Mouse (Mus musculus) right cerebral cortex, postnatal 10 days (tissue): ENCODE measurements around the gene Eps15l1.

Experiments
- DNase-seq, 2 experiments: peaks; one replicate each; pipeline ENCODE4 v3.0.0; 2021; ENCODE audit warnings: low spot score in 2 of 2

Gene Eps15l1

DNA sequence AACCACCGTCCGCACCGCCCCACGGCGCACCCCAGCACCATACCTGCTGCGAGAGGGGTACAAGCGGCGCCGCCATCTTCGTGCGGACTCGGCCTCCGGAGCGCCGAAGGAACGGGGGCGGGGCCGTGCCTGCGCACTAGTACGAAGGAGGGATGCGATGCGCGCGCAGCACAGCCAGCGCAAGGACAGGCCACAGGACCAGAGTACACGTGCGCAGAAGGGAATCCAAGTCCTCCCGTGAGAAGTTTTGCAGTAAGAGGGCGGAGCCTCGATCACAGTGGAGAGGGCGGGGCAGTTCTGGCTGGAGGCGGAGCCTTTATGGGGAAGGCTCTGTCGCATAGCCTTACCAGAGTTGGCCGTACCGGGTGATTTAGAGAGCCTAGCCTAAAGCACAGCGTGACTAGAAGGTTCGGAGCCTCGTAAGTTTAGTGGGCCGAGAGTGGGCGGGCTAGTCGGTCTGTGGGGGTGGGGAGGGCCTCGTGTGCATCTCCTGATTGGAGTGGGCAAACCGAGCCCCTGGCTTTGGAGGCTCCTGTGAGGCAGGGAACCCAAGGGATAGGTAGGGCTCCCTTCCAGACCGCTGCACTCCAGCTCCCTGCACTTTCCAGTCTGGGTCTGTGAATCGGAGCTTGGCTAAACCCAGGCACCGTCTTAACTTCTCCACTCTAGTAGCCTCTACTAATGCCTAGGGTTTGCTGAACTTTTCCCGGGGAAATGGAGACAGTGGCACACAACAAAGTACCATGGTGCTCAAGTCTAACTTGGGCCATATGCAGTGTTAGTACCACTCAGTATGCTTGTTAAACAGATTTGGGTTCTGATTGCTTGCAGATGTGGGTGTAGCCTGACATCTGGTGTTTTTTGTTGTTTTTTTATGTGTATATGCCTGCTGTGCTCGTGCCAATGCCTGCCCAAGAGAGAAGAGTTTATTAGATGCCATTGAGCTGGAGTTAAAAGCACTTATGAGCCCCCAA is at the start of gene Eps15l1:
Gene Eps15l1, minus strand, starts transcription at position 99 of the 974 bp plus-strand sequence.
- peak; percentile 100 for DNase-seq

- no peak for DNase-seq
These were observed 49.4 kb upstream of the Eps15l1 start for GRCm38 (mm10) chr8:72470684-72471083.

DNA sequence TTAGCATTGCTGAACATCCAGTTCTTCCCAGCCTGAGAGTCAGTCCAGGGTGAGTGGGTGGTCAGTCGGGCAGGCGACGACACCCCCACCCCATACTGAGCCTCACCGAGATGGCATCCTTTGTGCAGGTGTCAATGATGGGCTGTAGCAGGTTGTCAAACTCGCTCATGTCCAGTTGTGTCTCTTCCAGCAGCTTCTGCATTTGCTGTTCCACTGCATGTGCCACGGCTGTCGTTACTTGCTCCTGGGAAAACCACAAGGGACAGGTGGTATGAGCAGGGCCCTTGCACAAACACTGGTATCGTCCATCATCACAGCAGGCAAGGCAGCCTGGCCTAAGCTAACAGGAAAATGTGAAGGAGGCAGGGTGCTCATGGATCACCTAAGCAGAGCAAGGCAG is 48.7 kb upstream of the Eps15l1 start:
- DNase-seq: no peak

- no peak for DNase-seq
These were observed 48.0 kb upstream of the Eps15l1 start for GRCm38 (mm10) chr8:72469243-72469642.

DNA sequence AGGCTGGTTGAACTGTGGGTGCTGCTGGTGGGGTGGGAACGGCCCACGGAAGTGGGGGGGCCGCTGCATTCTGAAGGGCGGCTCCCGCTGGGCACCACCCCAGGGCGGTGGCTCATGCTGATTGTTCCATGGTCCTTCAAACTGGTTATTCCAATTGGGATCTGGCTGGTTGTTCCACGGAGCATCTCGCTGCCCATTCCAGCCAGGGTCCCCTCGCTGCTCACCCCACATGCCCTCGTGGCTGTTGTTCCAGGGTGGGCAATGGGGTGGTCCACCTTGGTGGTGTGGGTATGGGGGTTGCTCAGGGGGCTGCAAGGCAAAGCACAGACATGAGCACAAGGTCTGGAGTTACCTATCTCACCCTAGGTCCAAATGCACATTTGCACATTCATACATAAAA is 43.0 kb upstream of the Eps15l1 start:
- DNase-seq: no peak

GRCm38 (mm10) chr8:72459881-72460533 is 38.7 kb upstream of the Eps15l1 start:
- no peak for DNase-seq

- no peak for DNase-seq
These were observed 37.2 kb upstream of the Eps15l1 start for GRCm38 (mm10) chr8:72458457-72458856.

DNA sequence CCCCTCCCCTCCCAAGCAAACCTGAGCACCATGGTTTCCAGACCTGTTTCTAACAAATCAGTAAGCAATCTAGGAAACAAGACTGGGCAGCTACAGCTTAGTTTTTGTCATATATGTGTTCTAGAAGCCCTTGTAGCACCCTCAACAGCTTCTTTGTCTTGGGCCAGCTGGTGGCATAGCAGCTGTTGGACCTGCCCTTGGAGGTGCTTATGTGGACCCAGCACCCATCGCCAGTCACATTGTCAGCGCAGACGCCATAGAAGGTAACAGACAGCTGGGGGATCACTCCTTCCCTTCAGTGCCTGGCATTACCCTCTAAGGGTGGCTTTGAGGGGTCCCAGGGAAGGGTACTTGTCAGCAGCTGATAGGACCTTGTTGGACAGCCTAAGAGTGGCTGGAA is 36.5 kb upstream of the Eps15l1 start:
- DNase-seq: no peak

GRCm38 (mm10) chr8:72455317-72455716 is 34.1 kb upstream of the Eps15l1 start:
- DNase-seq: no peak

GRCm38 (mm10) chr8:72453904-72454303 is 32.6 kb upstream of the Eps15l1 start:
- DNase-seq: no peak

GRCm38 (mm10) chr8:72451516-72451915 is 30.3 kb upstream of the Eps15l1 start:
- no peak for DNase-seq

GRCm38 (mm10) chr8:72445071-72445470 is 23.8 kb upstream of the Eps15l1 start:
- DNase-seq: no peak

DNA sequence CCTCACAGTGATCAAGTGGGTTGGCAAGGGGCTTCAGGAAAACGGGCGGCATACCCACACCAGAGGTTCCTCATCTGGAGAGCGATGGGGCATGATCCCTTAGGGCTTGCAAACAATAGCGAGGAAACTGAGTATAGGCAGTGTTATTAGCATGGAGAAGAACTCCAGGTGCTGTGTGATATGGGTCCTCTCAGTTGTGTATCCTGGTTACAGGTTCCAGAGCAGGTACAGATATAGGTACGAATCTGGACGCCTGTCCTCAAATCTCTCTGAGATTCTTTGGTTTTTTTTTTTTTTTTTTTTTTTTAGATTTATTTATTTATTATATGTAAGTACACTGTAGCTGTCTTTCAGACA is 22.7 kb upstream of the Eps15l1 start:
- DNase-seq: no peak

- peak; percentile 100 for DNase-seq
These were observed 22.2 kb upstream of the Eps15l1 start, which contains the start of the genes Calr3 and 1700030K09Rik for GRCm38 (mm10) chr8:72443338-72443993. TSS of gene Calr3 (minus strand) at chr8:72443870. TSS of gene 1700030K09Rik (plus strand) at chr8:72443880.

DNA sequence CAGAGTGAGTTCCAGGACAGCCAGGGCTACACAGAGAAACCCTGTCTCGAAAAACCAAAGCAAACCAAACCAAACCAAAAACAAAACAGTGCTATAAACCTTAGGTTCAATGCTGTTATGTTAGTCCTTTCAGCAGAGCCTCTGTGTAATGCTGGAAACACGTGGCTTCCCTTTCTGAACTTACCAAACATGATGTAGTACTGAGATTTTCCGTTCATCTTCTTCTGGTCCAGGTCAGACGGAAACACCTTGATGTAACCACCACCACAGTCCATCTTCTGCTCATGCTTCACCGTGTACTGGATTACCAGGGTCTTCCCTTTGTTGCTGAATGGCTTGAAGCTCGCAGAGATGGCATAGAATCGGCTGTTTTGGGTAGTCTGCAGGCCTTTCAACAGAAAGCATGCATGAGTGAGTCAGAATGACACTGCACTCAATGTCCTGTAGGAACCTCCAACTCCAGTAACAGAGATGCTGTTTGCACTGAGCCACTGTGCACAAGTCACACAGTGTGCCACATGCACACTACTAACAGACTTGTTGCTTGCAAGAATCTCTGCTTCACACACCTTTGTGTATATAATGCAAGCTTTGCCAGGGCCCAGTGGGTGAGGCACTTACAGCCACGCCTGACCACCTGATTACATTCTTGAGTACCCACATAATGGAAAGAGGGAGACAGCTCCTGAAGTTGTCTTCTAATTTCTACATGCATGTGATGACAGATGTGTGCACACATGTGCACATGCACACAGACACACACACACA is 17.2 kb upstream of the Eps15l1 start:
- DNase-seq: no peak

GRCm38 (mm10) chr8:72434952-72435351 is 13.7 kb upstream of the Eps15l1 start:
- DNase-seq: peak in 1 of 2 experiments; percentile 45

DNA sequence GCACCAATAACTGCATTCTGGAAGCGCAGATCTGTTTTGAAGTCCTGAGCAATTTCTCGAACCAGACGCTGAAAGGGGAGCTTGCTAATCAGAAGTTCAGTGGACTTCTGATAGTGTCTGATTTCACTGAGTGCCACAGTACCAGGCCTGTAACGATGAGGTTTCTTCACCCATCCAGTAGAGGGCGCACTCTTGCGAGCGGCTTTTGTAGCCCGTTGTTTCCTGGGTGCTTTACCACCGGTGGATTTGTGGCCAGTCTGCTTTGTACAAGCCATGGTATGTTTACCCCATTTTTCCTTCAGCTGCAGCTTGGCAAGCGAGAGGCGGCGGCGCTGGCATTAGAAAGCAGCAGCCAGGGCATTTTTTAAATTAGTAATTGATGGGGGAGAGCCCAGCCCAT is 8.4 kb upstream of the Eps15l1 start:
- no peak for DNase-seq

DNA sequence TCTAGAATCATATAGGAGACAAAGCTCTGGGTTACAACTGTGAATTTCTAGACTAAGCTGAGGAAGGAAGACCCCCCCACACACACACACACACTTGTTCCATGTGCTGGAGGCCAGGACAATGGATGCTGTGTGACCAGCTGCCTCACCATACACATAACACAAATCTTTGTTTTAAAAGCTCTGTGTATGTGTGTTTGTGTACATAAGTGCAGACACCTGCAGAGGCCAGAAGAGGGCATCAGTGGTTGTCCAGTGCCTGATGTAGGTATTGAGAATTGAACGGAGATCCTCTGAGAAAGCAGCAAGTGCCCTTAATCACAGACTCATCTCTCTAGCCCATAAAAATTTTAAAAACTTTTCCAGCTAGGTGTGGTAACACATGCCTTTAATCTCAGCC is 1.7 kb upstream of the Eps15l1 start:
- no peak for DNase-seq

- DNase-seq: peak; percentile 57 to 60
These were observed 494 bp downstream of the Eps15l1 start for GRCm38 (mm10) chr8:72420571-72421361.

DNA sequence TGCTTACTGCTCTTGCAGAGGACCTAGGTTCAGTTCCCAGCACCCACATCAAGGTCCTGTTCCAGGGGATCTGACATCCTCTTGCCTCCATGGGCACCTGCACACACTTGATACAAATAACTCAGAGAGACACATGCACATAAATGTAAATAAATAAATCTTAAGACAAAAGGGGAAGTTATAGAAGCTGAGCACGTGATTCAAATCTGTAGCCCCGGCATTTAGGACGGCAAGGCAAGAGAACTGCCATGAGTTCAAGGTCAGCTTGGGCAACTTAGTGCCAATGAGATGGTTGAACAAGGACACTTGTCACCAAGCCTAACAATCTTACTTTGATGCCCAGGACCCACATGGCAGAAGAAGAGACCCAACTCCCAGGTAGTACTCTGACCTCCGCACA is 3.2 kb downstream of the Eps15l1 start:
- DNase-seq: no peak

DNA sequence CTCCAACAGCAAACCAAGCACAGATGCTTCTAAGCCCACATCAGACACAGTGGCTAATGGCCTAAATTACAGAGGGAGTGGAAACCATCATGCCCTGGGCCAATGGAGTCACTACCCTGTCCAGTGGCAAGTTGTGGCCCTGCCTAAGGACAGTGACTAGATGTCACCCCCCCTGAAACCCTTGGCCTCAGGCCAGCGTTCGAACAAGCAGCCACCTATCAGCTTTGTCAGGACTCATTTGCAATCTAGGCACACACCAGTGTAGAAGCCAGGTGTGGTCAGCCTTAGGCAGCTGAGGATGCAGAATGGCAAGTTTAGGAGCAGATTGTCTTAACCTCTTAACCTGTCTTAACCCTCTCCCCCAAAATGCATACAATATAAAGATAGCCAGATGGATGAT is 6.0 kb downstream of the Eps15l1 start:
- DNase-seq: no peak
